Mouse (Mus musculus): ENCODE data around the gene Tmub2.

The Tmub2 gene

DNA sequence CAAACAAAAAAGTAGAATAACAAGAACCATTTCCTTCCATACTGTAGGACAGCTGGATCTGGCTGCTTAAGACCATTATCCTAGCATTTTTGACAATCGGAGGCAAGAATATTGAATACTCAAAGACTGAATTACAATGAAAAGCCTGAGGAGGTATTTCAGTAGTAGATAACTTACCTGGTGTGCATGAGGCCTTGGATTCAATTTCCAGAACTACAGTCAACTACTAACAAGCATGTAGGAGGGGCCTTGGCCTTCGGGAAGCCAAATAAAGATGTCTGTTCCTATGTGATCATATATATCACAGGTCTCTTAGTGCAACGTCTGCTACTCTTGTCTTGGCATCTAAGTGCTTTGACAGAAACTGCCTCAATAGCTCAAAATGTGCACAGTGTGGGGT, 45.3 kb downstream of the Tmub2 start:
- DNase-seq: no peak

DNA sequence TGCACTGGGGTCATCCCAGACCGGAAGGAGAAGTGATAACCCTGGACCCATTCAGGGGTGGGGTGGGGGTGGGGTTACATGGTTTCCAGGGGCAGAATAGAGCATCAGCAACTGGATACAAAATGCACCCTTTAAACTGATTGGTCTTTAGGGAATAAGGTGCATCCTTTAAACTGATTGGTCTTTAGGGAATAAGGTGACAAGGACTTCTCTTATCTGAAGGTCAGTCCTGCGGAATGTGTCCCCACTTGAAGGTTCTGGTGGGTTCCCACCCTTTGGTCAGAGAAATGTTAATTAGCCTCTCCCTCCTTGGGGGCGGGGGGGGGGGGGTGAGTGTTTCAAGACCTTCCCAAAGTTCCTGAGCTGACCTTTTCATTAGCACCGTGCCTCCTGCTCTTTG, 47.1 kb downstream of the Tmub2 start:
- DNase-seq: no peak

DNA sequence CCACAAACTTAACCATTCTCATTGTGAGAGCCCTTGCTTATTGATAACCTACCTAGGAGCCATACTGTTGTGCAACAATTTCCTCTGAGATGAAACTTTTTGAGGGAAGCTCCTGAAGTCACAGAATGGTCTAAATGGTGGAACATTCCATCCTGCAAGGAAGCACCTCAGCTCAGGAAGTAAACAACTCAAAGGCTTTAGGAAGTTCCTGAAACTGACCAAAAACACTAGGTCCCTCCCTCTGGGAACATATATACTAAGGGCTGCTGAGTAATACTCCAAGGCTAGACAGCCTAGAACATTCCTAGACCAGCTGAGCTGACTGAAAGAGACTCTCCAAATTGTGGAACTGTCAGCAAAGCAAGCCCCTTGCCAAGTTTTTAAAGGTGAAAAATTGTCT, 48.3 kb downstream of the Tmub2 start:
- DNase-seq: no peak

DNA sequence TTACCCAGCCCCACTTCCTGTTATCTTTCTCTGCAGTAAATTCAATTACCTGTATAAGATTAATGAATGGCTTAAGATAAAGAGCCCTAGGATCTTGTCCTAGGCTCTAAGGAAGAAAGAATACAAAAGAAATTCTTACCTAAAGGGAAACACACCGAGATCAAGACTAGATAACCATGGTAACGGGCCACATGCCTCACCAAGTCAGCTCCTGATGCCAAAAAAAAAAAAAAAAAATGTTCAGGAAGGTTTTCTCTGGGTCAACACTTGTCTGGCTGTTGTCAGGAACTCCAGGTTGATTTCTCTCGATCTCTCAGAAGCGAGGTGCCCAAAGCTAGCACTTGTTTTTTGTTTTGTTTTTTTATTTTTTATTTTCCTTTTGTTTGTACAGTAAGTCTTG, 49.3 kb downstream of the Tmub2 start:
- no peak for DNase-seq

DNA sequence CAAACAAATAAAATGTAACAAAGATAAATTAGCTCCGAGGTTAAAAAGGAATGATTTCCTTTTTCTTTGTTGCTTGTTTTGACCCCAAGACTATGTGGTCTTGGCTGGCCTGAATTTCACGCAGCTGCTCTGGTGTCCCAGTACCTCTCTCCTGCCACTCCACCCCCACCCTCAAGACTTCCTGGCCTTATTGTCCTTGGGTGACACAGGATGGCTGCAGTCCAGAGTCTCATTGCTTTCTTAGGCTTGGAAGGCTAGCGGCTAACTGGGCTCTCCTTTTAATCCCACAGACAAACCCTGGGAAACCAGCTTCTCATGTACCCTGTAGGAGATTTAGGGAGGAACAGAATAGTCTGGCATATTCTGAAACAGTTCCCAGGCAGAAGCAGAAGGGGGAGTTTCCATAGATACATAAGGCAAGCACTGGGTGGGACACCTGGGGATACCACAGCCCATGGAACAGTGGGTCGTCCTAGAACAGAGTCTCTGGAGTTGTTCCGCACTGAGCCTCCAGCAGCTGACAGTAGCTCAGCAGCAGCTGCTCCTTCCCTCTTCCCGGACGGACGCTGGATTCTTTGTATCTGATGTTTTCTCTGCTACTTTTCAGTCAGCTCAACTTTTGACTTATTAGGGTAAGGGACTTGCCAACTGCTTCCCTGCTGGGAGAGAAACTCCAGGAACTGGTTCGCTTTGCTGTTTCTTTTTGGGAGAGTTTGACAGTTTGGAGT, 50.4 kb downstream of the Tmub2 start:
- peak; percentile 62 for DNase-seq

DNA sequence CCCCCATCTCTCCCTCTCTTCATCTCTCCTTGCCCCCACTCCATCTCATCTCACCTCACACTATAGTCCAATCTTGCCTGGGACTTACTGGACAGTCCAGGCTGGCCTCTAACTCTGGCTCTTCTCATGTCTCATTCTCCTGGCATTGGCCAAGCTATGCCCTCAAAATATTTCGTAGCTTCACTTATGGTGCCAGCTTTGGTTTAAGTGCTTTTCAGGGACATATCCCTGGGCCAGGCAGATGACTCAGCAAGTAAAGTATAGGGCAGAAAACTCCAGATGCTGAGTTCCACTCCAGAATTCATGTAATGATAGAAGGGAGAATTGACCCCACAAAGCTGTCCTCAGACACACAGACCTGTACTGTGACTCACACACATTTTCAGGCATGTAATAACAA, 51.5 kb downstream of the Tmub2 start:
- DNase-seq: no peak

DNA sequence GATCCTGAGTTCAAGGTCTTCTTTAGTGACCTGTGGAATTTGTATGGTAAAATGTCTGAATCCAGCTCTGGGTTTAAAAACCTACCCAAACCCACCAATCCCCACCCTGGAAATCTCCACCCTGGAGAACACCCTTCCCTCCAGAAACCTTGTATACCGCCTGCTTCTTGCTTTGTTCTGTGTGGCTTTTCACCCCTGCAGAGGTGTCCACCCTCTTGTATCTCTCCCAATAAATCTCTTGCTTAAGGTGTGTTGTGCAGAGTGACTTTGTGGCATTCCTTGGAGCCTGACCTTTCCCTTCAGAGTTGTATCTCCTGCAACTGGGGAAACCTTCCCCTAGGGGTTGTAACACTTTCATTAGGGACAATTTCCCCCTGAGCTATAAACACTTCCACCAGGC, 53.2 kb downstream of the Tmub2 start:
- no peak for DNase-seq

DNA sequence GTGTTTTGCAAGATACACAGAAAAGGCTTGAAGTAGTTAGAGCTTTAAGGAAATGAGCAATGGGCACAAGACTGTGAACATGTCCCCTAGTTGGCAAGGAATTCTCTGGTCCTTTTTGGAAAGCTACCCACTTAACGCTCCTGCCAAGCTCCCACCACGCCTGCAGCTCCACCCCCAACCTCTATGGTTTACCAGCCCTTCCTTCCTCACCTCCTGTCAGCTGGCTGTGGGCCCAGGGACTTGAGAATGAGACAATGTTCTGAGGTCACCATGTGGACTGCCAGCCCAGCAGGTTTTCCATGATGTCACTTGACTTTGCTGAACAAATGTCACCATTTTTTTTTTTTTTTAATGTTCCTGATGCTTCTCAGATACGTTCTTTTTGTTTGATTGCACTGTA, 53.8 kb downstream of the Tmub2 start:
- peak; percentile 96 for DNase-seq

Measured in lung, postnatal 36 days (tissue).